Mouse (Mus musculus): Measurements from ENCODE around the gene Olfr686. TPM values are rescaled to one million over a fixed set of nuclear protein-coding genes. Genes with fewer than 3 reads are reported as not detected.

The Olfr686 gene
- not detected in 2 replicates for polyA plus RNA-seq (2015; fragmentation: Nextera tagmentation; extraction: Ambion mirVana)

GRCm38 (mm10) chr7:105207385-105207784, at the start of gene Olfr686:
Gene Olfr686, minus strand, starts transcription at chr7:105207485.
- Histone ChIP-seq H3K4me2 (no peak within 1 kb of the TSS), H3K9me3 (no peaks in the 10 kb centered on the region), H3K4me3 (no peak within 1 kb of the TSS), H3K4me1 (replicated peaks) (no peaks in the 10 kb centered on the region), H3K27me3 (no peaks in the 10 kb centered on the region), H3K9ac (no peak within 1 kb of the TSS), H3K36me3 (no peaks in the 10 kb centered on the region), H3K27ac (replicated peaks) (no peak within 1 kb of the TSS)
- no peak for ATAC-seq (ENCODE audit: low FRiP score, low read depth)

- Histone ChIP-seq H3K4me3 (no peak overlapping the region), H3K4me2 (no peak overlapping the region), H3K4me1 (replicated peaks) (no peaks in the 10 kb centered on the region), H3K27me3 (no peaks in the 10 kb centered on the region), H3K9ac (no peak overlapping the region), H3K27ac (replicated peaks) (no peak overlapping the region), H3K36me3 (no peaks in the 10 kb centered on the region), H3K9me3 (no peaks in the 10 kb centered on the region)
- WGBS: 69% methylated on average over 5 of the region's 5 CpGs
- no peak for ATAC-seq (ENCODE audit: low FRiP score, low read depth)
Observed at GRCm38 (mm10) chr7:105256656-105257055, 49.4 kb upstream of the Olfr686 start.

GRCm38 (mm10) chr7:105248197-105248596, 40.9 kb upstream of the Olfr686 start:
- H3K9ac ChIP-seq: no peak overlapping the region
- H3K4me1 ChIP-seq (replicated peaks): no peaks in the 10 kb centered on the region
- no peak overlapping the region for H3K4me3 ChIP-seq
- H3K4me2 ChIP-seq: no peak overlapping the region
- no peaks in the 10 kb centered on the region for H3K27me3 ChIP-seq
- 73% methylated on average over 1 of the region's 1 CpGs for WGBS
- no peak overlapping the region for H3K27ac ChIP-seq (replicated peaks)
- ATAC-seq (ENCODE audit: low FRiP score, low read depth): no peak
- H3K9me3 ChIP-seq: no peaks in the 10 kb centered on the region
- no peaks in the 10 kb centered on the region for H3K36me3 ChIP-seq

- Histone ChIP-seq H3K27ac (replicated peaks) (no peak overlapping the region), H3K9me3 (no peaks in the 10 kb centered on the region)
- 90% methylated on average over 3 of the region's 3 CpGs for WGBS
Observed at GRCm38 (mm10) chr7:105247671-105248070, 40.4 kb upstream of the Olfr686 start.

GRCm38 (mm10) chr7:105229386-105229785, 22.1 kb upstream of the Olfr686 start:
- no peaks in the 10 kb centered on the region for H3K9me3 ChIP-seq
- no peaks in the 10 kb centered on the region for H3K4me1 ChIP-seq (replicated peaks)
- WGBS: 93% methylated on average over 2 of the region's 2 CpGs
- no peak overlapping the region for H3K27ac ChIP-seq (replicated peaks)
- no peak overlapping the region for H3K9ac ChIP-seq
- no peaks in the 10 kb centered on the region for H3K36me3 ChIP-seq
- no peak overlapping the region for H3K4me3 ChIP-seq
- ATAC-seq (ENCODE audit: low FRiP score, low read depth): no peak
- no peaks in the 10 kb centered on the region for H3K27me3 ChIP-seq
- H3K4me2 ChIP-seq: no peak overlapping the region

More at GRCm38 (mm10) chr7:105247671-105248070, 40.4 kb upstream of the Olfr686 start:
- Histone ChIP-seq H3K4me2 (no peak overlapping the region), H3K27me3 (no peaks in the 10 kb centered on the region), H3K4me1 (replicated peaks) (no peaks in the 10 kb centered on the region), H3K9ac (no peak overlapping the region), H3K4me3 (no peak overlapping the region), H3K36me3 (no peaks in the 10 kb centered on the region)
- no peak for ATAC-seq (ENCODE audit: low FRiP score, low read depth)

GRCm38 (mm10) chr7:105228138-105228537, 20.9 kb upstream of the Olfr686 start:
- no peak for ATAC-seq (ENCODE audit: low FRiP score, low read depth)

GRCm38 (mm10) chr7:105226703-105227102, 19.4 kb upstream of the Olfr686 start:
- H3K4me1 ChIP-seq (replicated peaks): no peaks in the 10 kb centered on the region
- ATAC-seq (ENCODE audit: low FRiP score, low read depth): no peak
- H3K27ac ChIP-seq (replicated peaks): no peak overlapping the region
- no peaks in the 10 kb centered on the region for H3K27me3 ChIP-seq
- no peak overlapping the region for H3K4me2 ChIP-seq
- H3K9ac ChIP-seq: no peak overlapping the region
- H3K36me3 ChIP-seq: no peaks in the 10 kb centered on the region
- H3K4me3 ChIP-seq: no peak overlapping the region
- H3K9me3 ChIP-seq: no peaks in the 10 kb centered on the region

More at GRCm38 (mm10) chr7:105228138-105228537, 20.9 kb upstream of the Olfr686 start:
- Histone ChIP-seq H3K4me1 (replicated peaks) (no peaks in the 10 kb centered on the region), H3K9me3 (no peaks in the 10 kb centered on the region), H3K36me3 (no peaks in the 10 kb centered on the region), H3K9ac (no peak overlapping the region), H3K27me3 (no peaks in the 10 kb centered on the region), H3K27ac (replicated peaks) (no peak overlapping the region), H3K4me2 (no peak overlapping the region), H3K4me3 (no peak overlapping the region)
- 89% methylated on average over 1 of the region's 1 CpGs for WGBS

- H3K4me1 ChIP-seq (replicated peaks): no peaks in the 10 kb centered on the region
- no peak overlapping the region for H3K4me2 ChIP-seq
- no peak overlapping the region for H3K27ac ChIP-seq (replicated peaks)
- H3K9ac ChIP-seq: no peak overlapping the region
- no peaks in the 10 kb centered on the region for H3K36me3 ChIP-seq
- no peaks in the 10 kb centered on the region for H3K9me3 ChIP-seq
- ATAC-seq (ENCODE audit: low FRiP score, low read depth): no peak
- H3K27me3 ChIP-seq: no peaks in the 10 kb centered on the region
- no peak overlapping the region for H3K4me3 ChIP-seq
Observed at GRCm38 (mm10) chr7:105226072-105226471, 18.8 kb upstream of the Olfr686 start.

- no peaks in the 10 kb centered on the region for H3K36me3 ChIP-seq
- no peaks in the 10 kb centered on the region for H3K4me1 ChIP-seq (replicated peaks)
- no peak overlapping the region for H3K4me3 ChIP-seq
- WGBS: 87% methylated on average over 4 of the region's 4 CpGs
- H3K9ac ChIP-seq: no peak overlapping the region
- no peak for ATAC-seq (ENCODE audit: low FRiP score, low read depth)
- no peak overlapping the region for H3K4me2 ChIP-seq
- no peaks in the 10 kb centered on the region for H3K9me3 ChIP-seq
- H3K27me3 ChIP-seq: no peaks in the 10 kb centered on the region
- no peak overlapping the region for H3K27ac ChIP-seq (replicated peaks)
Observed at GRCm38 (mm10) chr7:105218281-105218680, 11.0 kb upstream of the Olfr686 start.

GRCm38 (mm10) chr7:105214761-105215160, 7.5 kb upstream of the Olfr686 start:
- ATAC-seq (ENCODE audit: low FRiP score, low read depth): no peak
- Histone ChIP-seq H3K4me3 (no peak overlapping the region), H3K4me2 (no peak overlapping the region), H3K27me3 (no peaks in the 10 kb centered on the region), H3K9ac (no peak overlapping the region), H3K9me3 (no peaks in the 10 kb centered on the region), H3K27ac (replicated peaks) (no peak overlapping the region), H3K4me1 (replicated peaks) (no peaks in the 10 kb centered on the region), H3K36me3 (no peaks in the 10 kb centered on the region)
- WGBS: 38% methylated on average over 1 of the region's 1 CpGs

- Histone ChIP-seq H3K9me3 (no peaks in the 10 kb centered on the region), H3K4me1 (replicated peaks) (no peaks in the 10 kb centered on the region), H3K4me3 (no peak within 1 kb of the TSS), H3K36me3 (no peaks in the 10 kb centered on the region), H3K27me3 (no peaks in the 10 kb centered on the region), H3K9ac (no peak within 1 kb of the TSS), H3K27ac (replicated peaks) (no peak within 1 kb of the TSS), H3K4me2 (no peak within 1 kb of the TSS)
- 94% methylated on average over 1 of the region's 1 CpGs for WGBS
- ATAC-seq (ENCODE audit: low FRiP score, low read depth): no peak
Observed at GRCm38 (mm10) chr7:105185912-105186311, 21.4 kb downstream of the Olfr686 start, which contains the start of gene Olfr685. Gene Olfr685, minus strand, starts transcription at chr7:105186012.

- Histone ChIP-seq H3K4me2 (no peak overlapping the region), H3K27me3 (no peaks in the 10 kb centered on the region), H3K36me3 (no peaks in the 10 kb centered on the region), H3K9ac (no peak overlapping the region), H3K27ac (replicated peaks) (no peak overlapping the region), H3K9me3 (no peaks in the 10 kb centered on the region), H3K4me1 (replicated peaks) (no peaks in the 10 kb centered on the region), H3K4me3 (no peak overlapping the region)
- no peak for ATAC-seq (ENCODE audit: low FRiP score, low read depth)
- WGBS: 62% methylated on average over 4 of the region's 4 CpGs
Observed at GRCm38 (mm10) chr7:105170773-105171172, 36.5 kb downstream of the Olfr686 start.

GRCm38 (mm10) chr7:105163553-105163952, 43.7 kb downstream of the Olfr686 start, which contains the start of gene Olfr684:
Gene Olfr684, minus strand, starts transcription at chr7:105163653.
- Histone ChIP-seq H3K27ac (replicated peaks) (no peak within 1 kb of the TSS), H3K9me3 (no peaks in the 10 kb centered on the region), H3K4me1 (replicated peaks) (no peaks in the 10 kb centered on the region), H3K4me3 (no peak within 1 kb of the TSS), H3K27me3 (no peaks in the 10 kb centered on the region), H3K4me2 (no peak within 1 kb of the TSS), H3K36me3 (no peaks in the 10 kb centered on the region), H3K9ac (no peak within 1 kb of the TSS)
- WGBS: 76% methylated on average over 1 of the region's 1 CpGs
- ATAC-seq (ENCODE audit: low FRiP score, low read depth): no peak

Measured in hindbrain, embryonic 15.5 days (tissue).